Mouse (Mus musculus): ENCODE measurements around the gene Klrb1f.
A peak's percentile ranks its signal among the peaks of the same experiment; 100 is the strongest.
"Not testable (repeated sequence)": the region's sequence is repeated elsewhere in the genome, so short reads cannot be mapped to it uniquely, and the experiment has no call there.

Klrb1f gene

GRCm38 (mm10) chr6:129048857-129049473, 3.3 kb downstream of the Klrb1f start:
- peak; percentile 55 to 62 for DNase-seq

GRCm38 (mm10) chr6:129049596-129050251, 4.0 kb downstream of the Klrb1f start:
- no peak for DNase-seq

GRCm38 (mm10) chr6:129051086-129051485, 5.4 kb downstream of the Klrb1f start:
- no peak for DNase-seq

- no peak for DNase-seq
Observed at GRCm38 (mm10) chr6:129051731-129052130, 6.0 kb downstream of the Klrb1f start.

- no peak for DNase-seq
Observed at GRCm38 (mm10) chr6:129056237-129056636, 10.5 kb downstream of the Klrb1f start.

GRCm38 (mm10) chr6:129058013-129058412, 12.3 kb downstream of the Klrb1f start:
- no peak for DNase-seq

GRCm38 (mm10) chr6:129065407-129065806, 19.7 kb downstream of the Klrb1f start:
- DNase-seq = no peak

- no peak for DNase-seq
Observed at GRCm38 (mm10) chr6:129065857-129066256, 20.2 kb downstream of the Klrb1f start.

GRCm38 (mm10) chr6:129066530-129066929, 20.8 kb downstream of the Klrb1f start:
- DNase-seq = no peak

- DNase-seq = peak; percentile 59 to 60
Observed at GRCm38 (mm10) chr6:129066986-129067385, 21.3 kb downstream of the Klrb1f start.

- DNase-seq = no peak
Observed at GRCm38 (mm10) chr6:129085098-129085497, 39.4 kb downstream of the Klrb1f start.

GRCm38 (mm10) chr6:129086031-129086430, 40.3 kb downstream of the Klrb1f start:
- peak in 1 of 2 experiments; percentile 27 for DNase-seq

- DNase-seq = peak in 1 of 2 experiments; percentile 65
Observed at GRCm38 (mm10) chr6:129088161-129088560, 42.5 kb downstream of the Klrb1f start.

GRCm38 (mm10) chr6:129088596-129088995, 42.9 kb downstream of the Klrb1f start:
- not testable (repeated sequence) for DNase-seq

GRCm38 (mm10) chr6:129095166-129095565, 49.5 kb downstream of the Klrb1f start:
- DNase-seq = peak; percentile 30 to 51

GRCm38 (mm10) chr6:129097929-129098328, 52.2 kb downstream of the Klrb1f start:
- peak; percentile 50 to 54 for DNase-seq

- not testable (repeated sequence) for DNase-seq
Observed at GRCm38 (mm10) chr6:129100794-129101193, 55.1 kb downstream of the Klrb1f start, which contains the start of gene Clec2e. Clec2e (minus strand) TSS chr6:129100913.

- DNase-seq = no peak
Observed at GRCm38 (mm10) chr6:129101604-129102003, 55.9 kb downstream of the Klrb1f start.

- DNase-seq = no peak
Observed at GRCm38 (mm10) chr6:129102858-129103555, 57.3 kb downstream of the Klrb1f start.

All from kidney, adult 8-10 months (tissue).